Mouse (Mus musculus): ENCODE results near the gene Matn4.
"Not testable (repeated sequence)": the region's sequence is repeated elsewhere in the genome, so short reads cannot be mapped to it uniquely, and the experiment has no call there.

Matn4 gene

GRCm38 (mm10) chr2:164373187-164373586 is 31.8 kb downstream of the Matn4 start:
- DNase-seq (ENCODE audit: extremely low read depth, low read depth, low spot score), result peak; percentile 100

GRCm38 (mm10) chr2:164372408-164373053 is 32.4 kb downstream of the Matn4 start:
- DNase-seq (ENCODE audit: extremely low read depth, low read depth, low spot score), result peak; percentile 81

- DNase-seq (ENCODE audit: extremely low read depth, low read depth, low spot score), result no peak
Observed at GRCm38 (mm10) chr2:164371371-164371770, 33.6 kb downstream of the Matn4 start.

- DNase-seq (ENCODE audit: extremely low read depth, low read depth, low spot score), result no peak
Observed at GRCm38 (mm10) chr2:164368620-164369105, 36.3 kb downstream of the Matn4 start.

GRCm38 (mm10) chr2:164366947-164367346 is 38.0 kb downstream of the Matn4 start:
- no peak for DNase-seq (ENCODE audit: extremely low read depth, low read depth, low spot score)

GRCm38 (mm10) chr2:164360974-164361657 is 43.8 kb downstream of the Matn4 start:
- no peak for DNase-seq (ENCODE audit: extremely low read depth, low read depth, low spot score)

- no peak for DNase-seq (ENCODE audit: extremely low read depth, low read depth, low spot score)
Observed at GRCm38 (mm10) chr2:164359668-164360067, 45.3 kb downstream of the Matn4 start.

GRCm38 (mm10) chr2:164359031-164359430 is 45.9 kb downstream of the Matn4 start:
- DNase-seq (ENCODE audit: extremely low read depth, low read depth, low spot score), result no peak

- no peak for DNase-seq (ENCODE audit: extremely low read depth, low read depth, low spot score)
Observed at GRCm38 (mm10) chr2:164358373-164358772, 46.6 kb downstream of the Matn4 start.

GRCm38 (mm10) chr2:164356177-164356967 is 48.6 kb downstream of the Matn4 start:
- DNase-seq (ENCODE audit: extremely low read depth, low read depth, low spot score), result no peak

GRCm38 (mm10) chr2:164353356-164353755 is 51.6 kb downstream of the Matn4 start:
- no peak for DNase-seq (ENCODE audit: extremely low read depth, low read depth, low spot score)

- DNase-seq (ENCODE audit: extremely low read depth, low read depth, low spot score), result no peak
Observed at GRCm38 (mm10) chr2:164352697-164353096, 52.3 kb downstream of the Matn4 start.

GRCm38 (mm10) chr2:164348980-164349379 is 56.0 kb downstream of the Matn4 start:
- no peak for DNase-seq (ENCODE audit: extremely low read depth, low read depth, low spot score)

- not testable (repeated sequence) for DNase-seq (ENCODE audit: extremely low read depth, low read depth, low spot score)
Observed at GRCm38 (mm10) chr2:164347697-164348096, 57.3 kb downstream of the Matn4 start.

- DNase-seq (ENCODE audit: extremely low read depth, low read depth, low spot score), result not testable (repeated sequence)
Observed at GRCm38 (mm10) chr2:164343732-164344131, 61.2 kb downstream of the Matn4 start.

All from fat pad, adult 2 months (tissue).